Mouse (Mus musculus) embryonic fibroblast, embryonic 13.5 days (primary cell): Measurements from ENCODE around the gene Lrp6.

Source experiments
- CTCF ChIP-seq: IDR thresholded peaks from 2 replicates; pipeline ENCODE4 v1.5.1; 2011; ENCODE audit warnings: mild to moderate bottlenecking, control low read depth, low read length, moderate library complexity, borderline replicate concordance; ENCODE audit not compliant: insufficient read depth
- POLR2A ChIP-seq: IDR thresholded peaks from 2 replicates; pipeline ENCODE4 v1.6.1; 2011; ENCODE audit warnings: low read depth, mild to moderate bottlenecking, control low read depth, low read length, moderate library complexity

DNA sequence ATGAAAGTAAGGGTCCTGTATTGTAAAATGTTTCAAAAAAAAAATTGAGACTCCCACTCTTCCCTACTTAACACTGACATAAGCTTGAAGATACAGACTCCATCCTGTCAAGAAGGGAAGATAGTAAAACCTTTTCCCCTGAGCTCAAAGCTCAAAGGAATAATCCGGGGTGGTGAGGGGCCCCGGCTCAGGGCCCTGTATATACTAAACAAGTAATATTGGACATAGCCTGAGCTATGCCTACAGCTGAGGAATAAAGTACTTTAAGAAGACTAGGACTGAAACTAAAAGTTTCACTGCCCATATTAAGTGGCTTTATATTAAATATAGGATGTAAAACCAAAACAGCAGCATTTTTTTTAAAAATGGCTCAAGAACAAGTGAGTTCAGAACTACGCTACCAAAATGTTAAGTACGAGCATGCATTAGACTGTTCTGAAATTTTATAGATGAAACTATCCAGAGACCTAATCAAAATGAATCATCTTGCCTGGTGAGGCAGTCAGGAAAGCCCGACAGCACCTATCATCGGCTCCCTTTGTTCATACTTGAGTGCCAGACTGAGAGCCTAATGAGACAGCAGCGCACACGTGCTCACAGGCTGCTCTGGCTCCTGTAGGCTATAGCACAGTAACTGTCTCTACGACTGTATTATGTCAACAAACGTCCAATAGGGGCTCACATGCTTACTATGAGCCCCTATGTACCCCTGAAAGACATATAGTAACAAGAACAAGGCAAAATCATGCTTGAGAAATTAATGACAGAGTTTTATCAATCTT, 66.2 kb downstream of the Lrp6 start:
- TF ChIP-seq POLR2A = no peak
- no peak for TF ChIP-seq CTCF
